ENCODE assay signal across 15 mouse cellular contexts in the genomic region with DNA sequence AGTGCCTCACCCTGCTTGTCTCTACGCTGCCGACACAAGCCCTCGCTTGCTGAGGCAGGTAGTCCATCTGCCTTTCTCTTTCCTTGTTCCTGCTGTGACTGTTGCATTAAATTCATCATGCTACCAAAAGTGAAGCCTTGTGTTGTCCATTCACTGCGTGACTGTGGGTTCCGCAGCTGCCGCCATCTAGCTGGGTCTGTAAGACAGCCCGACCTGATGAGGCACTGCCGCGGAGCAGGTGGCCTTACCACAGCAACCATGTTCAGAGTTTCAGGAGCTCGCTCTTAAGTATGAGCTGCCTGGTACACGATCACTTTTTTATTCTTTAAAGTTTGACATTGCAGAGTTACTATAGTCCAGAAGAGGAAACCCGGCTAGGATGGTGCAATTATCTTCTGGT.
"Had no signal": no experiment of that assay in that cellular context is flagged by ENCODE, and none has a peak within 500 bp of the region (broad histone marks: within the 10 kb centered on the region; RNA-seq: fewer than 3 reads in every experiment).

No protein-coding gene starts in this region.

- H3K27ac ChIP-seq: kidney, postnatal 0 days; liver, embryonic 12.5 days; lung, embryonic 15.5 days; macrophage; midbrain, embryonic 15.5 days; neural tube, embryonic 13.5 days; stomach, embryonic 15.5 days had no signal

- ATAC-seq: liver, embryonic 12.5 days; midbrain, embryonic 15.5 days had no signal

- H3K4me3 ChIP-seq: liver, embryonic 12.5 days; lung, embryonic 15.5 days; megakaryocyte, embryonic 14.5 days; midbrain, embryonic 15.5 days; neural tube, embryonic 13.5 days; stomach, embryonic 15.5 days had no signal

- DNase-seq: kidney, adult 11 months; kidney, adult 9 months; kidney, postnatal 4 days; lung, postnatal 14 days; right cerebral cortex, postnatal 14 days; thymus, postnatal 4 days had no signal

- H3K4me1 ChIP-seq: liver, embryonic 12.5 days; lung, embryonic 15.5 days; midbrain, embryonic 15.5 days; neural tube, embryonic 13.5 days; stomach, embryonic 15.5 days had no signal

- H3K9me3 ChIP-seq: liver, embryonic 12.5 days; lung, embryonic 15.5 days; megakaryocyte, embryonic 14.5 days; midbrain, embryonic 15.5 days; neural tube, embryonic 13.5 days; stomach, embryonic 15.5 days had no signal

- H3K27me3 ChIP-seq: liver, embryonic 12.5 days; lung, embryonic 15.5 days; megakaryocyte, embryonic 14.5 days; midbrain, embryonic 15.5 days; neural tube, embryonic 13.5 days; stomach, embryonic 15.5 days had no signal

- H3K9ac ChIP-seq: liver, embryonic 12.5 days; lung, embryonic 15.5 days; midbrain, embryonic 15.5 days; neural tube, embryonic 13.5 days; stomach, embryonic 15.5 days had no signal

- H3K4me2 ChIP-seq: liver, embryonic 12.5 days; lung, embryonic 15.5 days; midbrain, embryonic 11.5 days; midbrain, embryonic 15.5 days; neural tube, embryonic 13.5 days; stomach, embryonic 15.5 days had no signal
